Mouse (Mus musculus): ENCODE data around the gene Car8. TPM values are rescaled to one million over a fixed set of nuclear protein-coding genes. Genes with fewer than 3 reads are reported as not detected.
"Not testable (repeated sequence)": the region's sequence is repeated elsewhere in the genome, so short reads cannot be mapped to it uniquely, and the experiment has no call there.

Gene Car8
- polyA plus RNA-seq, 1 experiment from 2014 or later: 33.1 TPM

DNA sequence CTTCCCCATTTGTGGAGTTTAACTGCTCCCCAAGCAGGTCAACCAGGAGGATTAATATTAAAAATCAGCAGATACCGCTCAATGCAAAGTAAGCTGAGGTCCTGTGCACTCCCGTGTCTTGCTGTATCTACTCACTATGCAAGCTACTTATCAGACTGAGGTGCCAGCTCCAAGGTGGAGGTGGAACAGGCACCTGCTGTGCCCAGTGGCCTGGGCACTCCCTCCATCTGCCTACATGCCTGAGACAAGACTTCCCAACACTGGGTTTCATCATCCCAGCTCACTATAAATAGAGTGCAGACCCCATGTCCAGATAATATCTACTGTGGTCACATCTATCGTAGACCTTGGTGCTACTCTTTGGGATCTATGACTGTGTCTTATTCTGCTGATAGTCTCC is 127.0 kb downstream of the Car8 start:
- DNase-seq (ENCODE audit: low spot score): no peak
- Histone ChIP-seq H3K36me3 (ENCODE audit: control insufficient read depth, insufficient read depth, low read length) (no peaks in the 10 kb centered on the region), H3K4me2 (ENCODE audit: low read length) (no peak overlapping the region), H3K9me3 (ENCODE audit: control insufficient read depth, low read length) (no peaks in the 10 kb centered on the region), H3K27ac (ENCODE audit: low read depth) (no peak overlapping the region), H3K4me3 (ENCODE audit: low read depth, low read length) (no peak overlapping the region), H3K9ac (ENCODE audit: low read length) (no peak overlapping the region), H3K27me3 (replicated peaks; ENCODE audit: control insufficient read depth, insufficient read depth, low read length) (no peaks in the 10 kb centered on the region), H3K4me1 (replicated peaks; ENCODE audit: control insufficient read depth, insufficient read depth, low read length) (no peaks in the 10 kb centered on the region)
- no peak for ATAC-seq (replicated peaks; ENCODE audit: low FRiP score, low TSS enrichment, low read depth)
- WGBS: 89% methylated on average over 3 of the region's 3 CpGs

DNA sequence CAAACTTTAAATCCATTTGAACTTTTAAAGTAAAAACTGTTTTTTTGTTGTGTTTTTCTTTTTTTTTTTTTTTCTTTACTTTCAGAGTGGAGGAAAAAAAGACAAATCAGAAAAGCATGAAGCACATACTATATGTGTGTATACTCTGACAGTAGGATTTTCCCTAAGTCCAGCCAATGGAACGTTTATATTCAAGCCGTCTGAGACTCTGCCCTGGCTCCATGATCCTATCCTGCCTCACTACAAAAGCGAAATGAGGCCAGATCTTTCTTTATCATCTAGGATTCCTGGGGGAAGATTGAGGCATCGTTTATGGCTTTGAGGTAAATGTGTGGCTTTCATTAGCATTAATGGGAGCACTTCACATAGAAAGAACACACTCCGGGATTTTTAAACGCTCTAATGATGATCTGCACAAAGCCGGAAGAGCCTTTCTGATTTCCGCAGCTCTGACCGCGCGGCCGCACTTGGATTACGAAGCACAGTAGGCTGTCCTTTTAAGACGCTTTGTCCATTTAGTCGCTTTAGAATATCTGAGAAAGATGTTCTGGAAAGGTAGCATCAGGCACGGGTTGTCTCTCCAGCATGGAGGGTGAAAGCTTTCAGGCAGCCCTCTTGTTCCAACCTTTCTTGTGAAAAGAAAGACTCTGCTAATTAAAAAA is 128.8 kb downstream of the Car8 start:
- no peaks in the 10 kb centered on the region for H3K9me3 ChIP-seq (ENCODE audit: control insufficient read depth, low read length)
- 88% methylated on average over 16 of the region's 16 CpGs for WGBS
- no peak overlapping the region for H3K27ac ChIP-seq (ENCODE audit: low read depth)
- H3K4me2 ChIP-seq (ENCODE audit: low read length): no peak overlapping the region
- H3K9ac ChIP-seq (ENCODE audit: low read length): no peak overlapping the region
- no peaks in the 10 kb centered on the region for H3K4me1 ChIP-seq (replicated peaks; ENCODE audit: control insufficient read depth, insufficient read depth, low read length)
- H3K27me3 ChIP-seq (replicated peaks; ENCODE audit: control insufficient read depth, insufficient read depth, low read length): no peaks in the 10 kb centered on the region
- H3K36me3 ChIP-seq (ENCODE audit: control insufficient read depth, insufficient read depth, low read length): no peaks in the 10 kb centered on the region
- H3K4me3 ChIP-seq (ENCODE audit: low read depth, low read length): no peak overlapping the region
- ATAC-seq (replicated peaks; ENCODE audit: low FRiP score, low TSS enrichment, low read depth): no peak
- DNase-seq (ENCODE audit: low spot score): no peak

DNA sequence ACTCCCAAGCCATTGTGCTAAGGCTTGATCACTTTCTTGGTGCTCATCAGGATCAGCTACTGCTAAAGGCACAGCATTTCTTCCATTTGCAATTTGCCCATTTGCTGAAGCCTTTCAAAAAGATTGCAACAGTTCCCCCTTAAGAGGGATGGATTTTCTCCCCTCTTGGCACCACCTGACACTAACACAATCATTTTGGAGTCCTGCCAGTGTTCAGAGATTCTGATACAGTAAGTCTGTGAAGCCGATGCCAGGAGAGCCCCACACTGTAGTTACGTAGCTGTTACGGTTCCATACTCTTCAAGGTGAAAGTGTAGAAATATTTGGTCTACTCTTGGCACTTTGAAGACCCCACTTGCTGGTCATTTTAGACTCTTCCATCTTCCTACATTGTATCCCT is 137.4 kb downstream of the Car8 start:
- no peak for DNase-seq (ENCODE audit: low spot score)
- Histone ChIP-seq H3K27me3 (replicated peaks; ENCODE audit: control insufficient read depth, insufficient read depth, low read length) (no peaks in the 10 kb centered on the region), H3K4me1 (replicated peaks; ENCODE audit: control insufficient read depth, insufficient read depth, low read length) (no peaks in the 10 kb centered on the region), H3K27ac (ENCODE audit: low read depth) (no peak overlapping the region), H3K36me3 (ENCODE audit: control insufficient read depth, insufficient read depth, low read length) (no peaks in the 10 kb centered on the region), H3K9me3 (ENCODE audit: control insufficient read depth, low read length) (no peaks in the 10 kb centered on the region), H3K4me3 (ENCODE audit: low read depth, low read length) (no peak overlapping the region), H3K9ac (ENCODE audit: low read length) (no peak overlapping the region), H3K4me2 (ENCODE audit: low read length) (no peak overlapping the region)
- no peak for ATAC-seq (replicated peaks; ENCODE audit: low FRiP score, low TSS enrichment, low read depth)
- WGBS: 90% methylated on average over 3 of the region's 3 CpGs

DNA sequence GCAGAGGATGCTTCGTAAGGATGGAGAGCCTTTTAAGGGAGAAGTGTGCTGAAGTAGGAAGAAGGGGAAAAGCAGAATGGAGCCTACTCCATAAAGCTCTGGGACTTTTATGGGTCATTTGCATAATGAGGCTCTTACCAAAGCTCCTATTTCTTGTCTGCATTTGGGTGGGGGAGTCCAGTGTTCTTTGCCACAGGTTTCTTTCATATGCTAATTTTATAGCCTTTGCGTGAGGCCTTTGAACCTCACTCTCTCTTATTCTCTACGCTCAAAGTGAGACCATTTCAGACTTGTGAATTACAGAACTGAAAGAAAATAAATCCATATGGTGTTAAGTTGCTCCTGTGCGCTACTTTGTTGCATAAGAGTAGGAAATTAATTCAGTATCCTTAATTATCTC is 140.8 kb downstream of the Car8 start:
- no peak overlapping the region for H3K9ac ChIP-seq (ENCODE audit: low read length)
- H3K4me2 ChIP-seq (ENCODE audit: low read length): no peak overlapping the region
- WGBS: 67% methylated on average over 4 of the region's 4 CpGs
- no peak for DNase-seq (ENCODE audit: low spot score)
- ATAC-seq (replicated peaks; ENCODE audit: low FRiP score, low TSS enrichment, low read depth): no peak
- H3K4me1 ChIP-seq (replicated peaks; ENCODE audit: control insufficient read depth, insufficient read depth, low read length): no peaks in the 10 kb centered on the region
- H3K27ac ChIP-seq (ENCODE audit: low read depth): no peak overlapping the region
- no peaks in the 10 kb centered on the region for H3K9me3 ChIP-seq (ENCODE audit: control insufficient read depth, low read length)
- no peaks in the 10 kb centered on the region for H3K27me3 ChIP-seq (replicated peaks; ENCODE audit: control insufficient read depth, insufficient read depth, low read length)
- no peak overlapping the region for H3K4me3 ChIP-seq (ENCODE audit: low read depth, low read length)
- no peaks in the 10 kb centered on the region for H3K36me3 ChIP-seq (ENCODE audit: control insufficient read depth, insufficient read depth, low read length)

DNA sequence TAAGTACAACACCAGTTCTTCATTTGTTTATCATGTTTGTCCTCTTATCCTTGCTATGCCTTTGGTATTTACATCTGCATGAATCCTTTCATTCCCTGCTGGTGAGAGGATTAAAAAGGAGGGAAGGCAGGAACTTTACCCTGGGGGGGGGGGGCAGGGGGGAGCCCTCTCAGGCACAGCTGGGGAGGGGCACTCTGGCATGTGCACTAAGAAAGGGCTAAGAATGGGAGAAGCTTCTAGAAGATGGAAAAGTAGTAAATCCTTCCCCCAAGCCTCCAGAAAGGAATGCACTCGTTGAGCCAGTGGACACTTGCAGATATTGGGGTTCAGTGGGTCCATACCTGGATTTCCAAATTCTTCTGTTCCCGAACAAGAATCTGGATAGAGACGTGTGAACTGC is 141.2 kb downstream of the Car8 start:
- ATAC-seq (replicated peaks; ENCODE audit: low FRiP score, low TSS enrichment, low read depth): no peak
- 59% methylated on average over 3 of the region's 3 CpGs for WGBS
- Histone ChIP-seq H3K4me1 (replicated peaks; ENCODE audit: control insufficient read depth, insufficient read depth, low read length) (no peaks in the 10 kb centered on the region), H3K27me3 (replicated peaks; ENCODE audit: control insufficient read depth, insufficient read depth, low read length) (no peaks in the 10 kb centered on the region), H3K36me3 (ENCODE audit: control insufficient read depth, insufficient read depth, low read length) (no peaks in the 10 kb centered on the region), H3K9me3 (ENCODE audit: control insufficient read depth, low read length) (no peaks in the 10 kb centered on the region), H3K4me2 (ENCODE audit: low read length) (no peak overlapping the region), H3K27ac (ENCODE audit: low read depth) (no peak overlapping the region), H3K4me3 (ENCODE audit: low read depth, low read length) (no peak overlapping the region), H3K9ac (ENCODE audit: low read length) (no peak overlapping the region)
- DNase-seq (ENCODE audit: low spot score): no peak

DNA sequence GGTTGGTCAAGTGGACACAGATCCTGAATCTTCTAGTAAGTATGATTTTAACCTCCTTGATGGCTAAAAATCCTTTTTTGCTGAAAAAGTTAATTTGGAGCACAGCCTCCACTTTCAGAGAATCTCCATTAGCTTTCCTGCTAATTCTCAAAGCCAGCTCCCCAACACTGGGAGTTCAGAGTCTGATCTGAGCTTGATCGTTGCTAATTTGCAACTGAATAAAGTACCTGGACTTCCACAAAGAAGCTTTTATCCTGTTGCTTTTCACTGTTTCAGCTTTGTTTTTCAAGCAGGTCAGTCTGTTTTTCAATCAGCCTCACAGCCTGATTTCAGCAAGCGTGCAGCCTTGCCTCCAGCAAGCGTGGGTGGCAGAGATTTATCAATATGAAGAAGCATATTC is 145.3 kb downstream of the Car8 start:
- not testable (repeated sequence) for H3K4me1 ChIP-seq (replicated peaks; ENCODE audit: control insufficient read depth, insufficient read depth, low read length); H3K4me3 ChIP-seq (ENCODE audit: low read depth, low read length); H3K9ac ChIP-seq (ENCODE audit: low read length); H3K36me3 ChIP-seq (ENCODE audit: control insufficient read depth, insufficient read depth, low read length); H3K27ac ChIP-seq (ENCODE audit: low read depth); ATAC-seq (replicated peaks; ENCODE audit: low FRiP score, low TSS enrichment, low read depth); DNase-seq (ENCODE audit: low spot score); H3K9me3 ChIP-seq (ENCODE audit: control insufficient read depth, low read length); H3K4me2 ChIP-seq (ENCODE audit: low read length); H3K27me3 ChIP-seq (replicated peaks; ENCODE audit: control insufficient read depth, insufficient read depth, low read length)
- 92% methylated on average over 3 of the region's 3 CpGs for WGBS

Small RNA genes lying within 50 kb of the gene (microRNA-seq; reads per million reads assigned to microRNA genes)
- gene Gm25355: not detected

Data from intestine, embryonic 14.5 days (tissue).